Mouse (Mus musculus): Measurements from ENCODE around the gene Gm38394. TPM values are rescaled to one million over a fixed set of nuclear protein-coding genes. Genes with fewer than 3 reads are reported as not detected.
A peak's percentile ranks its signal among the peaks of the same experiment; 100 is the strongest.

Gm38394 gene
- polyA plus RNA-seq, 1 experiment from 2014 or later: 3.2 TPM

GRCm38 (mm10) chr1:133692195-133692594, 31.1 kb upstream of the Gm38394 start:
- no peak overlapping the region for H3K4me3 ChIP-seq (ENCODE audit: low read length)
- WGBS: 38% methylated on average over 4 of the region's 4 CpGs
- no peak overlapping the region for H3K9ac ChIP-seq (ENCODE audit: low read depth, low read length)
- H3K9me3 ChIP-seq (ENCODE audit: control insufficient read depth, low read length): no peaks in the 10 kb centered on the region
- H3K27me3 ChIP-seq (replicated peaks; ENCODE audit: control insufficient read depth, insufficient read depth, low read length): no peaks in the 10 kb centered on the region
- no peaks in the 10 kb centered on the region for H3K36me3 ChIP-seq (ENCODE audit: control insufficient read depth, insufficient read depth, low read length)
- ATAC-seq: no peak
- no peak overlapping the region for H3K4me2 ChIP-seq (ENCODE audit: low read depth, low read length)
- H3K4me1 ChIP-seq (ENCODE audit: control insufficient read depth, insufficient read depth, low read length): peaks cover 33% of the 10 kb centered on the region
- H3K27ac ChIP-seq (ENCODE audit: low read length): no peak overlapping the region

- WGBS: 90% methylated on average over 6 of the region's 6 CpGs
- Histone ChIP-seq H3K27me3 (replicated peaks; ENCODE audit: control insufficient read depth, insufficient read depth, low read length) (no peaks in the 10 kb centered on the region), H3K9ac (ENCODE audit: low read depth, low read length) (no peak overlapping the region), H3K9me3 (ENCODE audit: control insufficient read depth, low read length) (no peaks in the 10 kb centered on the region), H3K27ac (ENCODE audit: low read length) (no peak overlapping the region), H3K4me1 (ENCODE audit: control insufficient read depth, insufficient read depth, low read length) (peaks cover 28% of the 10 kb centered on the region), H3K36me3 (ENCODE audit: control insufficient read depth, insufficient read depth, low read length) (no peaks in the 10 kb centered on the region), H3K4me3 (ENCODE audit: low read length) (no peak overlapping the region), H3K4me2 (ENCODE audit: low read depth, low read length) (no peak overlapping the region)
- ATAC-seq: no peak
These were observed 29.9 kb upstream of the Gm38394 start for GRCm38 (mm10) chr1:133691046-133691445.

GRCm38 (mm10) chr1:133689897-133690296, 28.8 kb upstream of the Gm38394 start, which contains the start of gene Lax1:
Gene Lax1 (minus strand): TSS chr1:133690108.
- no peak within 1 kb of the TSS for H3K27ac ChIP-seq (ENCODE audit: low read length)
- no peaks in the 10 kb centered on the region for H3K27me3 ChIP-seq (replicated peaks; ENCODE audit: control insufficient read depth, insufficient read depth, low read length)
- no peak within 1 kb of the TSS for H3K4me3 ChIP-seq (ENCODE audit: low read length)
- no peaks in the 10 kb centered on the region for H3K9me3 ChIP-seq (ENCODE audit: control insufficient read depth, low read length)
- peaks cover 17% of the 10 kb centered on the region for H3K4me1 ChIP-seq (ENCODE audit: control insufficient read depth, insufficient read depth, low read length)
- H3K4me2 ChIP-seq (ENCODE audit: low read depth, low read length): no peak within 1 kb of the TSS
- no peak within 1 kb of the TSS for H3K9ac ChIP-seq (ENCODE audit: low read depth, low read length)
- H3K36me3 ChIP-seq (ENCODE audit: control insufficient read depth, insufficient read depth, low read length): no peaks in the 10 kb centered on the region
- ATAC-seq: no peak
- 42% methylated on average over 6 of the region's 6 CpGs for WGBS

- H3K36me3 ChIP-seq (ENCODE audit: control insufficient read depth, insufficient read depth, low read length): no peaks in the 10 kb centered on the region
- no peak overlapping the region for H3K9ac ChIP-seq (ENCODE audit: low read depth, low read length)
- no peaks in the 10 kb centered on the region for H3K9me3 ChIP-seq (ENCODE audit: control insufficient read depth, low read length)
- H3K27ac ChIP-seq (ENCODE audit: low read length): no peak overlapping the region
- H3K27me3 ChIP-seq (replicated peaks; ENCODE audit: control insufficient read depth, insufficient read depth, low read length): no peaks in the 10 kb centered on the region
- no peak overlapping the region for H3K4me3 ChIP-seq (ENCODE audit: low read length)
- no peak for ATAC-seq
- WGBS: 57% methylated on average over 7 of the region's 7 CpGs
- peaks cover 3% of the 10 kb centered on the region; the same call in 1 of the 2 replicates for H3K4me1 ChIP-seq (ENCODE audit: control insufficient read depth, insufficient read depth, low read length)
- H3K4me2 ChIP-seq (ENCODE audit: low read depth, low read length): no peak overlapping the region
These were observed 27.2 kb upstream of the Gm38394 start for GRCm38 (mm10) chr1:133688301-133688700.

GRCm38 (mm10) chr1:133685749-133686519, 24.8 kb upstream of the Gm38394 start:
- H3K4me3 ChIP-seq (ENCODE audit: low read length): no peak overlapping the region
- H3K9me3 ChIP-seq (ENCODE audit: control insufficient read depth, low read length): no peaks in the 10 kb centered on the region
- H3K9ac ChIP-seq (ENCODE audit: low read depth, low read length): no peak overlapping the region
- 0 out of 2 replicates have a peak overlapping the region, but pooled peaks have one; percentile 8 for H3K27ac ChIP-seq (ENCODE audit: low read length)
- WGBS: 60% methylated on average over 10 of the region's 10 CpGs
- no peaks in the 10 kb centered on the region for H3K27me3 ChIP-seq (replicated peaks; ENCODE audit: control insufficient read depth, insufficient read depth, low read length)
- no peaks in the 10 kb centered on the region for H3K36me3 ChIP-seq (ENCODE audit: control insufficient read depth, insufficient read depth, low read length)
- H3K4me1 ChIP-seq (ENCODE audit: control insufficient read depth, insufficient read depth, low read length): peaks cover 3% of the 10 kb centered on the region; the same call in 1 of the 2 replicates
- peak; percentile 95 for ATAC-seq
- no peak overlapping the region for H3K4me2 ChIP-seq (ENCODE audit: low read depth, low read length)

GRCm38 (mm10) chr1:133671801-133672200, 10.7 kb upstream of the Gm38394 start:
- Histone ChIP-seq H3K4me1 (ENCODE audit: control insufficient read depth, insufficient read depth, low read length) (0 out of 2 replicates have a peak, but pooled peaks cover 3% of the 10 kb centered on the region), H3K9me3 (ENCODE audit: control insufficient read depth, low read length) (no peaks in the 10 kb centered on the region), H3K36me3 (ENCODE audit: control insufficient read depth, insufficient read depth, low read length) (no peaks in the 10 kb centered on the region), H3K4me3 (ENCODE audit: low read length) (no peak overlapping the region), H3K27ac (ENCODE audit: low read length) (no peak overlapping the region), H3K27me3 (replicated peaks; ENCODE audit: control insufficient read depth, insufficient read depth, low read length) (no peaks in the 10 kb centered on the region), H3K9ac (ENCODE audit: low read depth, low read length) (no peak overlapping the region), H3K4me2 (ENCODE audit: low read depth, low read length) (no peak overlapping the region)
- ATAC-seq: no peak
- 55% methylated on average over 3 of the region's 3 CpGs for WGBS

GRCm38 (mm10) chr1:133671266-133671665, 10.1 kb upstream of the Gm38394 start:
- Histone ChIP-seq H3K4me1 (ENCODE audit: control insufficient read depth, insufficient read depth, low read length) (0 out of 2 replicates have a peak, but pooled peaks cover 3% of the 10 kb centered on the region), H3K9ac (ENCODE audit: low read depth, low read length) (no peak overlapping the region), H3K4me2 (ENCODE audit: low read depth, low read length) (no peak overlapping the region), H3K36me3 (ENCODE audit: control insufficient read depth, insufficient read depth, low read length) (no peaks in the 10 kb centered on the region), H3K27ac (ENCODE audit: low read length) (peak overlapping the region; percentile 84; the same call in 1 of the 2 replicates), H3K9me3 (ENCODE audit: control insufficient read depth, low read length) (no peaks in the 10 kb centered on the region), H3K27me3 (replicated peaks; ENCODE audit: control insufficient read depth, insufficient read depth, low read length) (no peaks in the 10 kb centered on the region), H3K4me3 (ENCODE audit: low read length) (no peak overlapping the region)
- WGBS: 84% methylated on average over 3 of the region's 3 CpGs
- ATAC-seq: no peak

GRCm38 (mm10) chr1:133670776-133671175, 9.7 kb upstream of the Gm38394 start:
- Histone ChIP-seq H3K4me2 (ENCODE audit: low read depth, low read length) (no peak overlapping the region), H3K4me1 (ENCODE audit: control insufficient read depth, insufficient read depth, low read length) (0 out of 2 replicates have a peak, but pooled peaks cover 3% of the 10 kb centered on the region), H3K27ac (ENCODE audit: low read length) (peak overlapping the region; percentile 84), H3K27me3 (replicated peaks; ENCODE audit: control insufficient read depth, insufficient read depth, low read length) (no peaks in the 10 kb centered on the region), H3K9ac (ENCODE audit: low read depth, low read length) (no peak overlapping the region), H3K36me3 (ENCODE audit: control insufficient read depth, insufficient read depth, low read length) (no peaks in the 10 kb centered on the region), H3K9me3 (ENCODE audit: control insufficient read depth, low read length) (no peaks in the 10 kb centered on the region), H3K4me3 (ENCODE audit: low read length) (no peak overlapping the region)
- peak; percentile 64 for ATAC-seq
- 67% methylated on average over 6 of the region's 6 CpGs for WGBS

GRCm38 (mm10) chr1:133670190-133670589, 9.1 kb upstream of the Gm38394 start:
- Histone ChIP-seq H3K27ac (ENCODE audit: low read length) (peak overlapping the region; percentile 84), H3K9ac (ENCODE audit: low read depth, low read length) (peak overlapping the region; percentile 32; the same call in 1 of the 2 replicates), H3K4me3 (ENCODE audit: low read length) (peak overlapping the region; percentile 35), H3K36me3 (ENCODE audit: control insufficient read depth, insufficient read depth, low read length) (no peaks in the 10 kb centered on the region), H3K27me3 (replicated peaks; ENCODE audit: control insufficient read depth, insufficient read depth, low read length) (no peaks in the 10 kb centered on the region), H3K4me1 (ENCODE audit: control insufficient read depth, insufficient read depth, low read length) (0 out of 2 replicates have a peak, but pooled peaks cover 3% of the 10 kb centered on the region), H3K4me2 (ENCODE audit: low read depth, low read length) (peak overlapping the region; percentile 43), H3K9me3 (ENCODE audit: control insufficient read depth, low read length) (no peaks in the 10 kb centered on the region)
- 58% methylated on average over 12 of the region's 12 CpGs for WGBS
- ATAC-seq: peak; percentile 92

Data from intestine, embryonic 16.5 days (tissue).